Mouse (Mus musculus) bone marrow, adult 2 months (tissue): ENCODE results near the gene E130309D02Rik.

Source experiments
- CTCF ChIP-seq: fragments of 200-500 bp; IDR thresholded peaks from 2 replicates; pipeline ENCODE4 v1.5.1; 2011; ENCODE audit warnings: low read length, control low read depth; ENCODE audit not compliant: control insufficient read depth, insufficient read depth
- POLR2A ChIP-seq: fragments of 200-500 bp; IDR thresholded peaks from 2 replicates; pipeline ENCODE4 v1.6.1; 2011; ENCODE audit warnings: low read depth, mild to moderate bottlenecking, control low read depth, low read length, borderline replicate concordance; ENCODE audit not compliant: control insufficient read depth

DNA sequence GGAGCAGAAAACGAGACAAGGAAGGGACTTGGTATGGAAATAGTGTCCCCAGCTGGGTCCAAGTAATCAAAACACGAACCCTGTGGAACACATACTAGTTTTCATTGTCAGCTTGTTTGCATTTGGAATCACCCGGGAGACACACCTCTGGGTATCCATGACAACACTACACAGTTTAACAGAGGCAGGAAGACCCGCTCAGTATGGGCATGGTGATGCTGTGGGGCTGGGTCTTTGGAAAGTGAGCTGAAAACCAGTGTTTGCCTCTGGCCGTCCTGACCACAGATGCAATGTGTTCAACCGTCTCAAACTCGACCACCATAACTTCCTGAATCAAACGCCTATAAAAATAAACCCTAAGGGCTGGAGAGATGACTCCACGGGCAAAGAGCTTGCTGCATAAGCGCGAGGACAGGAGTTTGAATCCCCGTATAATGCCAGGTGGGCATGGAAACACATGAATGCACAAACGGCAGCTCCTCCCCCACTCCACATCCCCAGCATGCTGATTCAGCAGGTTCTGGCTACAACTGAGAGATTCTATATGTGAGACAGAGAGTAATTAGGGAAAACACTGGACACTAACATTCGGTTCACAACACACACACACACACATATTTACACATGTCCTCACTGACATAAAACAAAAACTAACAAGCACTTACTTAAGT lies 19.4 kb upstream of the E130309D02Rik start:
- no peak for TF ChIP-seq POLR2A
- no peak for TF ChIP-seq CTCF
